Mouse (Mus musculus) mouse trophoblast stem cell (cell line): ENCODE data around the gene Calca.
"Not testable (repeated sequence)": the region's sequence is repeated elsewhere in the genome, so short reads cannot be mapped to it uniquely, and the experiment has no call there.

Experiments used
- in situ Hi-C, 2 experiments: fragments of 300-500 bp; cut with MseI, MboI; formaldehyde crosslinking; loops; 2 replicates in 1 of 2; 3 replicates in 1 of 2; pipeline ENCODE4 v1.15.1; 2025

The Calca gene

GRCm38 (mm10) chr7:114636102-114636501, at the start of gene Calca:
Gene Calca (minus strand): TSS chr7:114636357.
- in situ Hi-C loops = loop anchor here in 1 of 2 experiments (5.0 kb wide), 1 partner anchor 54 kb away; no protein-coding TSS in a partner anchor

DNA sequence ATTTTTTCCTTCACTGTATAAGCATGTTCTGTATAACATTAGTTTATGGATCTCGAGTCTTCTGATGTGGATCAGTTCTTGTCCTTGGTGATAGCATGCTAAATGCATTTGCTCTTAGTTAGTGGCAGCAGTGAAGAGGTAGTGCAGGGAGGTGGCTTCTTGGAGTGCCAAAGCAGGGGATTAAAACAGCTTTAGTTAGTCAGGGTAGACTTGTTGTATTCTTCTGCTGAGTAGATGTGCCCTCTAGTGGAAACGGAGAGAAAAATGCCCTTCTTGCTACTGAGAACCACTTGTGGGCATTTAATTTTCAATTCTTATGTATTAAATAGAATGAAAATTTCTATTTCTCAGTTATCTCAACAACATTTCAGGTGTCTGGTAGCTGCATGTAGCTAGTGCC, 36.5 kb upstream of the Calca start:
- in situ Hi-C loops = no loop called here

- in situ Hi-C loops = no loop called here
Observed at GRCm38 (mm10) chr7:114671405-114671804, 35.2 kb upstream of the Calca start.

- in situ Hi-C loops = no loop called here
Observed at GRCm38 (mm10) chr7:114649730-114650129, 13.6 kb upstream of the Calca start.

- in situ Hi-C loops = no loop called here
Observed at GRCm38 (mm10) chr7:114648791-114649190, 12.6 kb upstream of the Calca start.

- in situ Hi-C loops = loop anchor here in 1 of 2 experiments (5.0 kb wide), 1 partner anchor 53 kb away; no protein-coding TSS in a partner anchor
Observed at GRCm38 (mm10) chr7:114635569-114636101, 522 bp downstream of the Calca start.

DNA sequence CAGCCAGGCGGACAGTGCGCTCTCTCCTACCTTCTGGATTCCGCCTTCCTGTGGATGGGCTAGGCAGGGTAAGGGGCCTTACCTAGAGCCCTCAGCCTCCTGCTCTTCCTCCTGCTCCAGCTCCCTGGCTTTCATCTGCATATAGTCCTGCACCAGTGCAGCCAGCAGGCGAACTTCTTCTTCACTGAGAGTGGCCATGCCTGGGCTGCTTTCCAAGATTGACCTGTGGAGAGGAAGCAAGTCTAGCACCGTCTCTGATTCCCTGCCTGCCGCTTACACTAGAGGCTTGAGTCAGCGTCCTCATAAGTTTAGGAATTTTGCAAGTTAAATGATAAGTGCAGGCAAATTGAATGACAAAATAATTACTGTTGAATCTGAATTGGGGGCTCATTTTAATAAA, 1.8 kb downstream of the Calca start:
- in situ Hi-C loops = no loop called here

- in situ Hi-C loops = no loop called here
Observed at GRCm38 (mm10) chr7:114625966-114626365, 10.2 kb downstream of the Calca start.

DNA sequence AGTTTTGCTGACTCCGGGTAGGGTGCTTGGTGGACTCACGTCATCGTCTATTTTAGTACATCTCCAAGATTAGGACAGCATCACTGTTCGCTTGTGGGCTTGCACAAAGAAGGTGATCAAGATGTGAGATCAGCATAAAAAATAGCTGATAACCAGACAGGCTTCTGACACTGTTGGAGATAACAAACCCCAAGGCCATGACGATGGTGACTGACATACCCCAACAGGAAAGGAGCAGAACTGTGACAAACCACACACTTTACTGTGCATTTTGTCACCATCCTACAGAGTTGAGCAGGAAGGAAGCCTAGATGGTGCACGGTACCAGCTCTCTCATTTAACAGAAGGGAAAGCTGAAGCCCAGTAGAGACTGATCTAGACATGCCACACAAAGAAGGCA, 19.4 kb downstream of the Calca start:
- in situ Hi-C loops = no loop called here

GRCm38 (mm10) chr7:114594391-114594790, 41.8 kb downstream of the Calca start:
- in situ Hi-C loops = not testable (repeated sequence)

DNA sequence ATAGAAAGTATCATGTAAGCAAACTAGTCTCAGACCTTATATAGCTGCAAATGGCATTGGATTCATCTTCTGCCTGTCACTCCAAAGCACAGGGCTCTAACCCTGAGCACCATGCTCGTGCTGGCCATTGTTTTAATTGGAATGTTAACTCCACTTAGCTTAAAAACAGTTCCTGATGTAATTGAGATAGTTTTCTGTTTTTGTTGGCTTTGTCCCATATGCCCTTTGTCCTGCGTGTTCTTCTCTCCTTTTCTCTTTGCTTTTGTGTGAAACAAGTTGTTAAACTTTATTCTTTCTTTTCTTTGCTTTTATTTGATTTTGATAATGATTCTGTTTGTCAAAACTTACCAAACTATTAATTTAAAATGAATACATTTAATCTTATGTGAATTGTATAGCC, 53.7 kb downstream of the Calca start:
- in situ Hi-C loops = loop anchor here in 1 of 2 experiments (5.0 kb wide), 1 partner anchor 55 kb away; the partner anchor contains the start of gene Calca
